Mouse (Mus musculus) heart, embryonic 12.5 days (tissue): ENCODE measurements around the gene Zxdc. TPM values are rescaled to one million over a fixed set of nuclear protein-coding genes. Genes with fewer than 3 reads are reported as not detected.

Source experiments
- ATAC-seq: fragments of 200-750 bp; cut with Nextera tagmentation; 2 replicates; pipeline ENCODE4 v1.8.0; 2017; ENCODE audit warnings: moderate TSS enrichment, moderate library complexity; ENCODE audit not compliant: insufficient number of reproducible peaks, low FRiP score
- H3K27ac ChIP-seq: fragments of 300-500 bp; sonication (generic); 2 replicates; pipeline ENCODE4 v1.5.1; 2016; ENCODE audit warnings: mild to moderate bottlenecking, moderate library complexity; ENCODE audit not compliant: poor library complexity, severe bottlenecking
- H3K27me3 ChIP-seq: fragments of 300-500 bp; sonication (generic); replicated peaks from 2 replicates; pipeline ENCODE4 v1.6.1; 2016; ENCODE audit warnings: mild to moderate bottlenecking, moderate library complexity
- H3K36me3 ChIP-seq: fragments of 300-500 bp; sonication (generic); 2 replicates; pipeline ENCODE4 v1.6.1; 2016; ENCODE audit warnings: mild to moderate bottlenecking, moderate library complexity
- H3K4me1 ChIP-seq: fragments of 300-500 bp; sonication (generic); replicated peaks from 2 replicates; pipeline ENCODE4 v1.6.1; 2016; ENCODE audit warnings: mild to moderate bottlenecking
- H3K4me2 ChIP-seq: fragments of 300-500 bp; sonication (generic); 2 replicates; pipeline ENCODE4 v1.6.1; 2016; ENCODE audit warnings: mild to moderate bottlenecking, moderate library complexity
- H3K4me3 ChIP-seq: fragments of 300-500 bp; sonication (generic); 2 replicates; pipeline ENCODE4 v1.5.1; 2016; ENCODE audit warnings: mild to moderate bottlenecking
- H3K9ac ChIP-seq: fragments of 300-500 bp; sonication (generic); 2 replicates; pipeline ENCODE4 v1.6.1; 2016; ENCODE audit warnings: mild to moderate bottlenecking, moderate library complexity
- H3K9me3 ChIP-seq: fragments of 300-500 bp; sonication (generic); replicated peaks from 2 replicates; pipeline ENCODE4 v1.6.1; 2016; ENCODE audit warnings: mild to moderate bottlenecking, moderate library complexity
- WGBS: fragments of 180-500 bp; shearing (Covaris S2); methylation state at CpG from one replicate; pipeline ENCODE4 v1.1.7; 2016; 5-methylcytosine and 5-hydroxymethylcytosine counted together
- polyA plus RNA-seq: library from polyadenylated mRNA; unstranded; fragments of >200 nt; fragmentation: Nextera tagmentation; extraction: Ambion mirVana; gene quantifications from 2 replicates; pipeline ENCODE4 v1.2.1, GENCODE M21; 2016

The Zxdc gene
- polyA plus RNA-seq, 1 experiment from 2014 or later: 10.0 TPM

GRCm38 (mm10) chr6:90381465-90381864, 12.2 kb downstream of the Zxdc start:
- Histone ChIP-seq H3K4me2 (no peak overlapping the region), H3K27me3 (no peaks in the 10 kb centered on the region), H3K4me1 (no peaks in the 10 kb centered on the region), H3K36me3 (peaks cover 89% of the 10 kb centered on the region), H3K4me3 (no peak overlapping the region), H3K9ac (no peak overlapping the region), H3K9me3 (no peaks in the 10 kb centered on the region), H3K27ac (no peak overlapping the region)
- WGBS: 93% methylated on average over 2 of the region's 2 CpGs
- ATAC-seq: no peak

GRCm38 (mm10) chr6:90390629-90391028, 21.3 kb downstream of the Zxdc start:
- Histone ChIP-seq H3K4me2 (no peak overlapping the region), H3K27ac (no peak overlapping the region), H3K9ac (no peak overlapping the region), H3K4me1 (no peaks in the 10 kb centered on the region), H3K4me3 (no peak overlapping the region), H3K27me3 (no peaks in the 10 kb centered on the region), H3K36me3 (peaks cover 62% of the 10 kb centered on the region), H3K9me3 (no peaks in the 10 kb centered on the region)
- ATAC-seq: no peak
- WGBS: 85% methylated on average over 4 of the region's 4 CpGs

- Histone ChIP-seq H3K4me1 (peaks cover 8% of the 10 kb centered on the region; the same call in 1 of the 2 replicates), H3K36me3 (peaks cover 49% of the 10 kb centered on the region), H3K27ac (no peak overlapping the region), H3K9me3 (no peaks in the 10 kb centered on the region), H3K4me3 (no peak overlapping the region), H3K27me3 (no peaks in the 10 kb centered on the region), H3K9ac (no peak overlapping the region), H3K4me2 (no peak overlapping the region)
- 75% methylated on average over 3 of the region's 3 CpGs for WGBS
- no peak for ATAC-seq
Observed at GRCm38 (mm10) chr6:90393948-90394347, 24.7 kb downstream of the Zxdc start.

- no peak overlapping the region for H3K27ac ChIP-seq
- ATAC-seq: no peak
- H3K4me2 ChIP-seq: no peak overlapping the region
- H3K9me3 ChIP-seq: no peaks in the 10 kb centered on the region
- WGBS: 95% methylated on average over 2 of the region's 2 CpGs
- H3K4me1 ChIP-seq: peaks cover 8% of the 10 kb centered on the region; the same call in 1 of the 2 replicates
- no peaks in the 10 kb centered on the region for H3K27me3 ChIP-seq
- H3K36me3 ChIP-seq: peaks cover 43% of the 10 kb centered on the region
- no peak overlapping the region for H3K4me3 ChIP-seq
- H3K9ac ChIP-seq: no peak overlapping the region
Observed at GRCm38 (mm10) chr6:90395751-90396150, 26.5 kb downstream of the Zxdc start.

- Histone ChIP-seq H3K9ac (no peak overlapping the region), H3K36me3 (peaks cover 45% of the 10 kb centered on the region), H3K4me1 (peaks cover 8% of the 10 kb centered on the region; the same call in 1 of the 2 replicates), H3K27me3 (no peaks in the 10 kb centered on the region), H3K4me2 (no peak overlapping the region), H3K4me3 (no peak overlapping the region), H3K27ac (no peak overlapping the region), H3K9me3 (no peaks in the 10 kb centered on the region)
- WGBS: 95% methylated on average over 3 of the region's 3 CpGs
- no peak for ATAC-seq
Observed at GRCm38 (mm10) chr6:90397291-90397690, 28.0 kb downstream of the Zxdc start.

GRCm38 (mm10) chr6:90408632-90409031, 39.3 kb downstream of the Zxdc start:
- Histone ChIP-seq H3K4me2 (no peak overlapping the region), H3K9ac (no peak overlapping the region), H3K36me3 (peaks cover 10% of the 10 kb centered on the region), H3K27me3 (no peaks in the 10 kb centered on the region), H3K9me3 (no peaks in the 10 kb centered on the region), H3K4me3 (no peak overlapping the region), H3K4me1 (no peaks in the 10 kb centered on the region), H3K27ac (no peak overlapping the region)
- no peak for ATAC-seq

- Histone ChIP-seq H3K27ac (no peak overlapping the region), H3K9me3 (no peaks in the 10 kb centered on the region), H3K9ac (no peak overlapping the region), H3K27me3 (no peaks in the 10 kb centered on the region), H3K36me3 (peaks cover 1% of the 10 kb centered on the region; the same call in 1 of the 2 replicates), H3K4me2 (no peak overlapping the region), H3K4me3 (no peak overlapping the region), H3K4me1 (no peaks in the 10 kb centered on the region)
- WGBS: 80% methylated on average over 1 of the region's 1 CpGs
- ATAC-seq: no peak
Observed at GRCm38 (mm10) chr6:90410972-90411371, 41.7 kb downstream of the Zxdc start.

- ATAC-seq: no peak
- no peaks in the 10 kb centered on the region for H3K27me3 ChIP-seq
- H3K4me1 ChIP-seq: no peaks in the 10 kb centered on the region
- no peak overlapping the region for H3K4me3 ChIP-seq
- H3K4me2 ChIP-seq: no peak overlapping the region
- no peaks in the 10 kb centered on the region for H3K9me3 ChIP-seq
- WGBS: 75% methylated on average over 7 of the region's 7 CpGs
- H3K27ac ChIP-seq: no peak overlapping the region
- H3K9ac ChIP-seq: no peak overlapping the region
- no peaks in the 10 kb centered on the region for H3K36me3 ChIP-seq
Observed at GRCm38 (mm10) chr6:90411926-90412325, 42.6 kb downstream of the Zxdc start.

GRCm38 (mm10) chr6:90422565-90422964, 53.3 kb downstream of the Zxdc start:
- H3K27me3 ChIP-seq: peaks cover 19% of the 10 kb centered on the region
- H3K4me2 ChIP-seq: peak overlapping the region; percentile 66
- no peak overlapping the region for H3K27ac ChIP-seq
- H3K4me1 ChIP-seq: peaks cover 5% of the 10 kb centered on the region
- H3K4me3 ChIP-seq: peak overlapping the region; percentile 33
- H3K9ac ChIP-seq: no peak overlapping the region; the same call in 1 of the 2 replicates
- no peaks in the 10 kb centered on the region for H3K36me3 ChIP-seq
- ATAC-seq: peak; percentile 74
- 6% methylated on average over 14 of the region's 14 CpGs for WGBS
- H3K9me3 ChIP-seq: no peaks in the 10 kb centered on the region

- H3K36me3 ChIP-seq: no peaks in the 10 kb centered on the region
- H3K4me1 ChIP-seq: peaks cover 12% of the 10 kb centered on the region
- H3K9me3 ChIP-seq: no peaks in the 10 kb centered on the region
- H3K9ac ChIP-seq: no peak overlapping the region
- no peak overlapping the region for H3K4me2 ChIP-seq
- 82% methylated on average over 3 of the region's 3 CpGs for WGBS
- H3K27ac ChIP-seq: no peak overlapping the region
- no peak for ATAC-seq
- H3K27me3 ChIP-seq: peaks cover 25% of the 10 kb centered on the region
- H3K4me3 ChIP-seq: no peak overlapping the region
Observed at GRCm38 (mm10) chr6:90425361-90425760, 56.1 kb downstream of the Zxdc start.

GRCm38 (mm10) chr6:90426003-90426402, 56.7 kb downstream of the Zxdc start:
- Histone ChIP-seq H3K9me3 (no peaks in the 10 kb centered on the region), H3K27me3 (peaks cover 25% of the 10 kb centered on the region), H3K4me2 (no peak overlapping the region), H3K4me3 (no peak overlapping the region), H3K4me1 (peaks cover 12% of the 10 kb centered on the region), H3K27ac (no peak overlapping the region), H3K36me3 (no peaks in the 10 kb centered on the region), H3K9ac (no peak overlapping the region)
- 80% methylated on average over 4 of the region's 4 CpGs for WGBS
- no peak for ATAC-seq

- H3K4me1 ChIP-seq: peaks cover 7% of the 10 kb centered on the region; the same call in 1 of the 2 replicates
- H3K4me3 ChIP-seq: peak within 1 kb of the TSS; percentile 46
- peaks cover 20% of the 10 kb centered on the region for H3K27me3 ChIP-seq
- H3K36me3 ChIP-seq: no peaks in the 10 kb centered on the region
- peak; percentile 65 for ATAC-seq
- H3K27ac ChIP-seq: no peak within 1 kb of the TSS
- no peaks in the 10 kb centered on the region for H3K9me3 ChIP-seq
- H3K9ac ChIP-seq: peak within 1 kb of the TSS; percentile 72
- peak within 1 kb of the TSS; percentile 85 for H3K4me2 ChIP-seq
- WGBS: under 1% methylated on average over 31 of the region's 31 CpGs
Observed at GRCm38 (mm10) chr6:90428380-90428974, 59.2 kb downstream of the Zxdc start, which contains the start of gene Cfap100. Cfap100 (minus strand) TSS chr6:90428797.
